Mouse (Mus musculus): Measurements from ENCODE around the gene Auts2. TPM values are rescaled to one million over a fixed set of nuclear protein-coding genes. Genes with fewer than 3 reads are reported as not detected.

Gene Auts2
- polyA plus RNA-seq, 1 experiment from 2014 or later = 17.0 TPM

DNA sequence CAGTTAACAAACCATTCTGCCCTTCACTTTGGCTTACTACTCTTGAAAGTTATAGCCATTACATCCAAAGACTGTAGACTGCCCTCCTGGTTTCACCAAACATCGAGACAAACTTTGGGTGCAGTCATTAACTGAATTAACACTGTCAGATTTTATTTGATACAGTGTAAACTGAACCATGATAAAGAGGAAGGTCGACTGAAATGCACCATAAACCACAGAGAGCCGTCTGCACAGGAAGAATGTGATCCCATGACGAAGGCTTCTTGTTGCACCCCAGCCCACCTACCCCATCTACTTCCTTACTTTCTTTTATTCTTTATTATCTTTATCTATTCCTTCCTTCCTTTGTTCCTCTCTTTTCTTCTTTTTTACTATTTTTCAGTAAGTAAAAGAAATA, 412.6 kb downstream of the Auts2 start:
- WGBS = 49% methylated on average over 4 of the region's 4 CpGs
- Histone ChIP-seq H3K4me2 (no peak overlapping the region), H3K4me3 (no peak overlapping the region), H3K36me3 (no peaks in the 10 kb centered on the region), H3K9ac (no peak overlapping the region), H3K9me3 (no peaks in the 10 kb centered on the region), H3K27ac (no peak overlapping the region), H3K27me3 (no peaks in the 10 kb centered on the region), H3K4me1 (no peaks in the 10 kb centered on the region)
- ATAC-seq (ENCODE audit: borderline replicate concordance, extremely low read depth, low FRiP score, low TSS enrichment) = no peak

DNA sequence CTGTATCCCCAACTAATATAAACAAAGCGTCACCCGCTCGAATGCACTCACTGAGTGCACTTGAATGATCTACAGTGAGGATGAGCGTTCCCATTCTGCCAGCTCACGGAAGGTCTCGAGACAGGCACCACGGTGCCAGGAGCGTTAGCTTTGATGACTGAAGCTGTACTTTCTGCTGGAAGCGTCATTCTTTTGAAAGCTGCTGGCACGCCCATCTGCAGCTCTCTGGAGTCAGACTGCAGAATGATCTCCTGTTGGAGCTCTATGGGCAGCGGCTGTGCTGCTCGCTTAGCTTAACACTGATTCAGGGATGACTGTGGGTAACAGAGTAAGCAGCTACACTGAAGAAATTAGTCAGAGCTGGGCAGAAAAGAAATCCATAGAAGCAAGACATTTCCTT, 416.5 kb downstream of the Auts2 start:
- no peak for ATAC-seq (ENCODE audit: borderline replicate concordance, extremely low read depth, low FRiP score, low TSS enrichment)
- WGBS = 72% methylated on average over 12 of the region's 12 CpGs
- Histone ChIP-seq H3K27ac (no peak overlapping the region), H3K4me1 (no peaks in the 10 kb centered on the region), H3K9me3 (no peaks in the 10 kb centered on the region), H3K36me3 (no peaks in the 10 kb centered on the region), H3K4me2 (no peak overlapping the region), H3K4me3 (no peak overlapping the region), H3K9ac (no peak overlapping the region), H3K27me3 (no peaks in the 10 kb centered on the region)

DNA sequence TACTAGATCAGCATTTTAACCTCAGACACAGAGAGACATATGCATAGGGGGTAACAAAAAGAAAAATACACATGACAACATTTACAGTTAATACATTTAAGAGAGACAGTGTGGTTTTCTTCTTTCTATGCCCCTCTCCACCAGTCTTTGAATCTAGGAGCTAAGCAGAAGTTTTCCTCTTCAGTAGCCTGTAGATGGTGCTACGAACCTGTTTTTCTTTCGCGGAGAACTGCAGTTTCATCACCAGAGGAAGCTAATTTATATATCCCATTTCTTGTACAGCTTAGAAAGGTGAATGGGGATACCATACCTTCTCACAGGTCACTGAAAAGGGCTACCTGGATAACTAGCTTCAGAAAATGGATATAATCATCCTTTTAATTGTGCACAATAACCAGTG, 427.5 kb downstream of the Auts2 start:
- Histone ChIP-seq H3K4me1 (no peaks in the 10 kb centered on the region), H3K4me2 (no peak overlapping the region), H3K9me3 (no peaks in the 10 kb centered on the region), H3K36me3 (no peaks in the 10 kb centered on the region), H3K27ac (no peak overlapping the region), H3K9ac (no peak overlapping the region), H3K4me3 (no peak overlapping the region), H3K27me3 (no peaks in the 10 kb centered on the region)
- no peak for ATAC-seq (ENCODE audit: borderline replicate concordance, extremely low read depth, low FRiP score, low TSS enrichment)
- WGBS = 58% methylated on average over 3 of the region's 3 CpGs

DNA sequence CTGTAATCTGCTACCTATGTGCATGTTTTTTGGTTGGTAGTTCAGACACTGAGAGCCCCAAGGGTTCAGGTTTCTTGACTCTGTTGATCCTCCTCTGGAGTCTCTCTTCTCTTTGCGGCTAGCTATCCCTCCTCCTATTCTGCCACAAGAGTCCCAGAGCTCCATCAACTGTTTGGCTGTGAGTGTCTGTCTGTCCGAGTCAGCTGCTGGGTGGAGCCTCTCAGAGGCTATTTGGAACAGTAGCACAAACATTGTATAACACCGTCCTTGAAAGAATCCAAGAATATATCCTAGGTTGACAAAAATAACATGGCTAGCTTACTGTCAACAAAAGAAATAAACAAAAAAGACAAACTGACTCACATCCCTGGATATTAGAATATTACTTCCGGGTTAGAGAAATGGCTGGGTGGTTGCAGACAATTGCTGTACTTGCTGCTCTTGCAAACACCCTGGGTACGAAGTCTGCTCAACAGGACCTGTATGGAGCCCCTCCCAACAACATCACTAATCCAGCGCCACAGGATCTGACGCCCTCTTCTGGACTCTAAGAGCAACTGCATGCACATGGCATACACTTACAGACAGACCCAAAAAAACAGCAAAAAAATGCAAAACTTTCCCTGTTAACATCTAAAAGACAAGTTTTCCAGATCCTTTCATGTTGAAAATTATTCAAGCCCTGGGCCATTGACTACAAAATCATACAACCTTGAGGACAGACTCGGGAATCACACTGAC, 428.4 kb downstream of the Auts2 start:
- ATAC-seq (ENCODE audit: borderline replicate concordance, extremely low read depth, low FRiP score, low TSS enrichment) = no peak
- Histone ChIP-seq H3K4me3 (no peak overlapping the region), H3K4me2 (no peak overlapping the region), H3K27me3 (no peaks in the 10 kb centered on the region), H3K4me1 (no peaks in the 10 kb centered on the region), H3K36me3 (no peaks in the 10 kb centered on the region), H3K27ac (no peak overlapping the region), H3K9me3 (no peaks in the 10 kb centered on the region), H3K9ac (no peak overlapping the region)
- 66% methylated on average over 8 of the region's 8 CpGs for WGBS

DNA sequence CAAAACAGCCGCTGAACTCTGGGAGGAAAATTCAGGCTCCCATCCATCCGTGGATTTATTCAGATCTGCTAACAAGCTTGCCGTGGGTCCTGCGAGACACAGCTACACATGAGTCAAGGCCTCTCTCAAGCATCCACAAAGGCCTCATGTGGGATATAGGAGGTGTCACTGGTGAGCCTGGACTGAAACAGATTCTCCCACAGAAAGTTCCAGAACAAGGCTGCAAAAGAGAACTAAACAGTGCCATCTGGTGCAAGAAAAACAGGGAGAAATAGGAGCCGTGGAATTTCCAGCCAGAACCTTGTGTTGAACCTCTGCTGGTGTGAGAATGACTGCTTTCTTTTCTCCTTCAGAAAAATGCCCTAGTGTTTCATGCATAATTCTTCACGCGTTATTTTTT, 429.7 kb downstream of the Auts2 start:
- no peak for ATAC-seq (ENCODE audit: borderline replicate concordance, extremely low read depth, low FRiP score, low TSS enrichment)
- 67% methylated on average over 7 of the region's 7 CpGs for WGBS
- Histone ChIP-seq H3K9ac (no peak overlapping the region), H3K36me3 (no peaks in the 10 kb centered on the region), H3K9me3 (no peaks in the 10 kb centered on the region), H3K27ac (no peak overlapping the region), H3K4me1 (no peaks in the 10 kb centered on the region), H3K27me3 (no peaks in the 10 kb centered on the region), H3K4me3 (no peak overlapping the region), H3K4me2 (no peak overlapping the region)

DNA sequence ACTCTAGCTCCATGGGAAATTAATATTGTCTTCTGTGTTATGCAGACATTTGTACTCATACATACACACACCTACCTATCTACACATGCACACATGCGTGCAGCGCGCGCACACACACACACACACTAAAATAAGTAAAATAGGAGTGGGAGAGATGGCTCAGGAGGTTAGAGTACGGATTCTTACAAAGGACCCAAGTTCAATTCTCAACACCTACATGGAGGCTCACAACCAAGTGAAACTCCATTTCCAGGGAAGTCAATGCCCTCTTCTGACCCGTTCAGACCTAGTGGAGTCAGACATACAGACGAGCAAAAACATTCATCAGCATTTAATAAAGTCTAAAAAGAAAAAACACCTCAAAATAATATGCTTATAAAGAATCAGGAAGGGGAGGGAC, 430.5 kb downstream of the Auts2 start:
- Histone ChIP-seq H3K4me3 (no peak overlapping the region), H3K9ac (no peak overlapping the region), H3K27me3 (no peaks in the 10 kb centered on the region), H3K36me3 (no peaks in the 10 kb centered on the region), H3K9me3 (no peaks in the 10 kb centered on the region), H3K4me2 (no peak overlapping the region), H3K4me1 (no peaks in the 10 kb centered on the region), H3K27ac (no peak overlapping the region)
- no peak for ATAC-seq (ENCODE audit: borderline replicate concordance, extremely low read depth, low FRiP score, low TSS enrichment)
- WGBS = 96% methylated on average over 7 of the region's 7 CpGs

DNA sequence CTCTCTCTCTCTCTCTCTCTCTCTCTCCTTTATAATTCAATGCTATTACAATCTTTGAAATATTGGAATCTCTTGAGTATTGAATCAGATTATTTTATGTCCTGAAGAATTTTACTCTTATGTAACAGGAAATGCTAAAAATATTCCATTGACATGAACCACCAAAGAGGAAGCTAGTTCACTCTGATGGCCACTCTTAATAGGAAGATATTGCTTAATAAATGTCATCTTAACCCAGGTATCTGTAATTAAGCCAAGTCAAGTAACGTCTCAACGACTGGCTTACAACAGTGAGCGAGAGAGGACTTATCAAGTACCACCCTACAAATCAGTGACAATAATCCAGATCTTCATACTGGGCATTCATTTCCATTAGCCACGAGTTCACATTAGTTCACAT, 440.7 kb downstream of the Auts2 start:
- no peak for ATAC-seq (ENCODE audit: borderline replicate concordance, extremely low read depth, low FRiP score, low TSS enrichment)
- Histone ChIP-seq H3K36me3 (no peaks in the 10 kb centered on the region), H3K27me3 (no peaks in the 10 kb centered on the region), H3K9me3 (no peaks in the 10 kb centered on the region), H3K4me1 (no peaks in the 10 kb centered on the region; the same call in 1 of the 2 replicates), H3K27ac (no peak overlapping the region), H3K4me3 (no peak overlapping the region), H3K9ac (no peak overlapping the region), H3K4me2 (no peak overlapping the region)
- 78% methylated on average over 4 of the region's 4 CpGs for WGBS

DNA sequence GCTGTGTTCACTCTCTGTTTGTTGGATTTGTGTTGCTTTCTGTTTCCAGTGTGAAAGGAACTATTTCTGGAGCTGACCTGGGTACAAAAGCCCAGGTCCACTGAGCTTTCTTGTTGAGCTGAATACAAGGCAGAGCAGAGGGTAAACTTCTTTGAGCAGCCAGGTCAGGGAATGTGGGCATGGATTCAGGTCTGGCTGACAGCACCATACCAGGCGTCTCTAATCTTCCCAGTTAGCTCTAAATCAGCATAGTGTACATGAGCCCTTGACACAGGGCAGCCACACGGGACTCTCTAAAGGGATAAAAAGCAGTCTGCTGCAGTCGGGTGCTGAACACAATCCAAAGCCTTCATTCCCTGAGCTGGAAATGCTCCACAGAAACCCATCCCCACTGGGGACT, 444.7 kb downstream of the Auts2 start:
- Histone ChIP-seq H3K36me3 (no peaks in the 10 kb centered on the region), H3K27me3 (no peaks in the 10 kb centered on the region), H3K4me1 (no peaks in the 10 kb centered on the region; the same call in 1 of the 2 replicates), H3K9ac (no peak overlapping the region), H3K4me2 (no peak overlapping the region), H3K4me3 (no peak overlapping the region), H3K9me3 (no peaks in the 10 kb centered on the region), H3K27ac (no peak overlapping the region)
- no peak for ATAC-seq (ENCODE audit: borderline replicate concordance, extremely low read depth, low FRiP score, low TSS enrichment)
- WGBS = 29% methylated on average over 3 of the region's 3 CpGs

DNA sequence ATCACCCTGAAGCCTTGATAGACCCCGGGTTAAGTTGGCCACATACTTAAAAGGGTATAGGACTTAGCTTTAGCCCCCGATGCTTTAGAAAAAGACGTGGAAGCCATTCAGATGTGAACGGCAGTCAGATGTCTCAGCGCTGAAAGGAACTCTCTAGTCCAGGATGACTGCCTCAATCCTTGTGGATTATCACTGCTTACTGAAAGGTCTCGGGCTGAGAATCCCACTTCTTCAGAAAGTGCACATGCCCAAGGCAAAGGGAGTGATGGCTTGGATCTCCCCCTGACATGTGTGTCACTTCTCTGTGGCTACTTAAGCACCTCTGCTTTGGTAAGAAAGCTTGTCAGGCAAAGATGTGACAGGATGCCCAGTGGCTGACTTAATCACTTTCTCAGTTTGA, 450.4 kb downstream of the Auts2 start:
- Histone ChIP-seq H3K36me3 (no peaks in the 10 kb centered on the region), H3K4me1 (no peaks in the 10 kb centered on the region), H3K9ac (no peak overlapping the region), H3K27me3 (no peaks in the 10 kb centered on the region), H3K4me3 (no peak overlapping the region), H3K27ac (no peak overlapping the region), H3K4me2 (no peak overlapping the region), H3K9me3 (no peaks in the 10 kb centered on the region)
- 69% methylated on average over 6 of the region's 6 CpGs for WGBS
- no peak for ATAC-seq (ENCODE audit: borderline replicate concordance, extremely low read depth, low FRiP score, low TSS enrichment)

DNA sequence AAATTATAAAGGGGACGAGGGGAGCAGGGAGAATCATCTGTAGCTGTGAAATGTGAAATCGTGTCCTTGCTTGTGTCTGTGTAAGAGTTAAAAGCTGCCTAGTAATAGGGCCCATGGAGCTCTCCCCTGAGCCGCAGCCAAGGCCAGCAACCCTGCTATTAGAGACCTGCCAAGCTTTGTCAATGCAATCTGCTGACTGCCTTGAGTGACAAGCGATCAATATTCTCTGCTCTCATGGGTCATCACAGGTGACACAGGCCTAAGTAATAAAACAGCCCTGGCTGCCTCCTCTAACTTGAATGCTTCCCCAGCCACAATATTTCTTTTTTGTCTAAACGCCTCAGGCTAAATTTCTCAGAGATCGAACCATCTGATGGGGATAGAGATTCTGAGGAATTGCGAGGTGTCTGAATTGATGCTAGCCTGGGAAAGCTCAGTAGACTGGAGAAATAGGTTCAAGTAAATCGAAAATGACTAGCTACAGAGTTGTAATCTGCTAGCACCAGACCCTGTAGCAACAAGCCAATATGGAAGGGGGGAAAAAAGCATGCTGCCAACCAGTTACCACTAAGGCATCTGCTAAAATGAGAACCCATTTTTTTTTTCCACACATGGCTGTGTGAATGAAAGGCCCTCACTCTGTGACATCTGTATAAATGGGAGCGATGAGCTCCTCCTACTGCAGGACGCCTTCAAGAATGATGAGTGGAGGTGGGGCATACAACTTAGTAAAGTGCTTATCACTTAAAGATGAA, 453.5 kb downstream of the Auts2 start:
- Histone ChIP-seq H3K9me3 (no peaks in the 10 kb centered on the region), H3K36me3 (no peaks in the 10 kb centered on the region), H3K27me3 (no peaks in the 10 kb centered on the region), H3K4me1 (no peaks in the 10 kb centered on the region), H3K27ac (no peak overlapping the region), H3K4me2 (no peak overlapping the region), H3K9ac (no peak overlapping the region), H3K4me3 (no peak overlapping the region)
- ATAC-seq (ENCODE audit: borderline replicate concordance, extremely low read depth, low FRiP score, low TSS enrichment) = no peak
- 83% methylated on average over 10 of the region's 10 CpGs for WGBS

DNA sequence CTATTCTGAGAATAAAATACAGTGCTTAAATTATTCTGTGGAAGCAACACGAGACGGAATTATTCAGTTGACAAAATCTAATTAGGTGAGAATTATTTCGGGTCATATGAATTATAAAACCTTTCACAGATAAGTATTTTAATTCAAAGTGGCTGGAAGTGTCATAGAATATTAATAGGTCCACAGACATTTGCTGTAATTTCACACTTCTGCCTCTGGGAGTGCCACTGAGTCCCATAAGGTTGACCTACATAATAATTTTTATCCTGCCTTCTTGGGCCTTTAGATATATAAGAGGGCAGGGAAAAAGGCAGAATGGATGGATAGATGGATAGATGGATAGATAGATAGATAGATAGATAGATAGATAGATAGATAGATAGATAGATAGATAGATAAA, 454.6 kb downstream of the Auts2 start:
- Histone ChIP-seq H3K27ac (no peak overlapping the region), H3K4me2 (no peak overlapping the region), H3K9me3 (no peaks in the 10 kb centered on the region), H3K36me3 (no peaks in the 10 kb centered on the region), H3K9ac (no peak overlapping the region), H3K27me3 (no peaks in the 10 kb centered on the region), H3K4me1 (no peaks in the 10 kb centered on the region), H3K4me3 (no peak overlapping the region)
- no peak for ATAC-seq (ENCODE audit: borderline replicate concordance, extremely low read depth, low FRiP score, low TSS enrichment)
- 75% methylated on average over 3 of the region's 3 CpGs for WGBS

DNA sequence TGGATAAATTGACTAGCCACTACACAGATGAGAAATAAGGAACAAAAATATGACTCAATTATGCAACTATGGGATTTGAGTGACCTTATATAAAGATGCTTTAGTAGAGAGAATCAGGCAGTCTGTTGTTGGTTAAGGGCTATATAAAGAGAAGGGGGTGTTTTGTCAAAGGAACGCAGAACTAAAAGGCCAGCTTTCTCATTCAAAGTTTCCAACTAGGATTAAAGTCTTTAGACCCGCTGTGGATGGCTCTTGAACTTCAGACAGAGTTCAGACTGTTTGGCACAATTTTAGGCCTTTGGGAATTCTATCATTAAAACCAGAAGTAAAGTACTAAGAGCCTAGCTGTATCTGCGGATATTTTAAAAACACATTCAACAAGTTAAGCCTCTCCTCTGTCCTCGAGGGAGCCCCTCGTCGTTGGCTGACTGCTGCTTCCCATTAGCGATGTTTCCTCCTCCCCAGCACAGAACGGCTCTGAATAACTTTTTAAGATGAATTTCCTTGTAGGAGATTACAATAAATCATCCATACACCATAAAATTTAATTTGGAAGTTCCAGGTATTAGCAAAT, 459.3 kb downstream of the Auts2 start:
- no peaks in the 10 kb centered on the region for H3K4me1 ChIP-seq
- no peak overlapping the region for H3K4me3 ChIP-seq
- no peaks in the 10 kb centered on the region for H3K27me3 ChIP-seq
- no peak overlapping the region for H3K9ac ChIP-seq
- 59% methylated on average over 8 of the region's 8 CpGs for WGBS
- H3K27ac ChIP-seq = no peak overlapping the region
- no peak for ATAC-seq (ENCODE audit: borderline replicate concordance, extremely low read depth, low FRiP score, low TSS enrichment)
- H3K9me3 ChIP-seq = no peaks in the 10 kb centered on the region
- H3K36me3 ChIP-seq = no peaks in the 10 kb centered on the region
- H3K4me2 ChIP-seq = no peak overlapping the region

Data from lung, embryonic 15.5 days (tissue).